8 mouse cellular contexts compared by ENCODE assay signal in the genomic region with DNA sequence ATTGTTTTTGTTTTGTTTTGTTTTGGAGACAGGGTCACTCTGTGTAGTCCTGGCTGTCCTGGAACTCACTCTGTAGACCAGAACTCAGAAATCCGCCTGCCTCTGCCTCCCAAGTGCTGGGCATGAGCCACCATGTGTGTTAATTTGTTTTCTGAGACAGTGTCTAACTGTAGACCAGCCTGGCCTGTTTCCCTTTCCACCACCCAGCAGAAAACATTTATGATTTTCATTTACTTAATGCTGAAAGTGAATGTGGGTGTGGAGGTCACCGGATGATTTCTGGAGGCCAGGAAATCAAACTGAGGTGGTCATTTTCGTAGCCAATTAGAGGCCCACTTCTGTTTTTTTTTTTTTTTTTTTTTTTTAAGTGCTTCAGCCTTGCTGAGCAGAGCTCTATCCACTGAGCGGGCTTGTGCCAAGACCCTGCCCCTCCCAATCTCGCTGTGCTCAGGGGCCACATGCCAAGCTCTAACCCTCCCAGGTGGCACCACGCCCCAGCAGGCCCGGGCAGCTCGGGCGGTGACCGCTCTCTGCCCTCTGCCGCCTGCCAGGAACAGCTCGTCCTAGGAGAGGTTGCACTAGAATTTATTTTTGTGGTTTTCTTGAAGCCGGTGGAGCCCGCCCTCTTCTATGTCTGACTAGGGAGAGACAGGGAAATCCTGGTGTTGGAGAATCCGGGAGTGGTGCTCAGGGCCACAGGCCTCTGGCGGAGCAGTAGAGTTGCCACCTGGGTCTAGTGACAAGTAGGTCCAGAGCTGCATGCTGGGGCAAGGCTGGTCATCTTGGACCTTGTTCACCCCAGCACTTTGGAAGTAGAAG. TPM values are rescaled to one million over a fixed set of nuclear protein-coding genes. Genes with fewer than 3 reads are reported as not detected.
DNase-seq lines count a peak whose midpoint lies in the region; ATAC-seq and TF ChIP-seq lines count a peak whose summit lies in the region.

No protein-coding gene starts in this region.

- no peaks in the 10 kb centered on the region; the same call in 1 of the 2 replicates for H3K4me1 ChIP-seq in hindbrain, embryonic 14.5 days (replicated peaks; ENCODE audit: control insufficient read depth, insufficient read depth, low read length)
- H3K4me1 ChIP-seq in liver, adult 2 months (ENCODE audit: control insufficient read depth, insufficient read depth, low read length), result peaks cover 39% of the 10 kb centered on the region

- H3ac ChIP-seq in myocyte (ENCODE audit: control insufficient read depth, insufficient read length), result no peak overlapping the region

- TF ChIP-seq CTCF in gastrocnemius, adult 2 months (IDR thresholded peaks at IDR 0.05), result no peak
- no peak for TF ChIP-seq CTCF in liver, adult 2 months (IDR thresholded peaks at IDR 0.05; ENCODE audit: low read depth, low read length)

- intact Hi-C loops in left cerebral cortex, postnatal 36 days (cut with DNase I), result no loop called here
- intact Hi-C loops in gastrocnemius, adult 2 months (cut with DNase I), result no loop called here

- 0 out of 2 replicates have a peak, but pooled peaks have one; percentile 12 for TF ChIP-seq POLR2A in liver, adult 2 months (IDR thresholded peaks at IDR 0.05; ENCODE audit: extremely low read depth, insufficient read depth, low read length)
- TF ChIP-seq POLR2A in myocyte (IDR thresholded peaks at IDR 0.05; ENCODE audit: insufficient read length, low read depth), result peak; percentile 58

- no peaks in the 10 kb centered on the region for H3K9me3 ChIP-seq in hindbrain, embryonic 14.5 days (ENCODE audit: control insufficient read depth, low read length)

- H3K79me2 ChIP-seq in liver, adult 2 months (ENCODE audit: control insufficient read depth, insufficient read depth, low read length), result no peaks in the 10 kb centered on the region; the same call in 1 of the 2 replicates
- no peaks in the 10 kb centered on the region for H3K79me2 ChIP-seq in myocyte (ENCODE audit: control insufficient read depth, insufficient read depth)

- H3K27me3 ChIP-seq in hindbrain, embryonic 14.5 days (ENCODE audit: control insufficient read depth, insufficient read depth, low read length), result no peaks in the 10 kb centered on the region
- H3K27me3 ChIP-seq in liver, adult 2 months (ENCODE audit: control insufficient read depth, insufficient read depth, low read length), result no peaks in the 10 kb centered on the region
- H3K27me3 ChIP-seq in myocyte (ENCODE audit: control insufficient read depth, insufficient read depth, insufficient read length), result no peaks in the 10 kb centered on the region

- H3K9ac ChIP-seq in hindbrain, embryonic 14.5 days, result peak overlapping the region; percentile 11; the same call in 1 of the 2 replicates
- H3K9ac ChIP-seq in liver, adult 2 months (ENCODE audit: low read depth, low read length), result peak overlapping the region; percentile 64

- 0 out of 2 replicates have a peak overlapping the region, but pooled peaks have one; percentile 2 for H3K4me2 ChIP-seq in hindbrain, embryonic 14.5 days (replicated peaks)
- H3K4me2 ChIP-seq in myocyte (ENCODE audit: low read depth), result peak overlapping the region; percentile 68

- ATAC-seq in hindbrain, embryonic 14.5 days (ENCODE audit: low FRiP score), result no peak

- H3K27ac ChIP-seq in gastrocnemius, adult 2 months, result peak overlapping the region; percentile 99
- no peak overlapping the region; the same call in 1 of the 2 replicates for H3K27ac ChIP-seq in hindbrain, embryonic 14.5 days
- peak overlapping the region; percentile 92 for H3K27ac ChIP-seq in liver, adult 2 months (replicated peaks; ENCODE audit: insufficient read depth, low read depth, low read length)

- WGBS in hindbrain, embryonic 14.5 days, result 46% methylated on average over 16 of the region's 16 CpGs
- 2% methylated on average over 16 of the region's 16 CpGs for WGBS in liver, adult 2 months

- DNase-seq in left cerebral cortex, postnatal 36 days (ENCODE audit: low spot score in 2 of 2), result peak; percentile 46 to 54
- no peak for DNase-seq in left cerebral cortex, adult 8-10 months (ENCODE audit: low spot score in 2 of 2)
- peak; percentile 86 for DNase-seq in cerebellum, adult 11-12 months
- peak; percentile 98 for DNase-seq in gastrocnemius, adult 2 months
- no peak for DNase-seq in hindbrain, embryonic 14.5 days (ENCODE audit: low spot score)
- peak; percentile 90 for DNase-seq in liver, adult 2 months (ENCODE audit: extremely low read depth, low read depth, low spot score)
- peak; percentile 80 for DNase-seq in urinary bladder, postnatal 25 days (ENCODE audit: low spot score)

- H3K36me3 ChIP-seq in hindbrain, embryonic 14.5 days (replicated peaks; ENCODE audit: control insufficient read depth, insufficient read depth), result peaks cover 42% of the 10 kb centered on the region
- H3K36me3 ChIP-seq in liver, adult 2 months (ENCODE audit: control insufficient read depth, insufficient read depth, low read length), result peaks cover 25% of the 10 kb centered on the region
- no peaks in the 10 kb centered on the region for H3K36me3 ChIP-seq in myocyte (ENCODE audit: control insufficient read depth, insufficient read depth)

- peak overlapping the region; percentile 98 for H3K4me3 ChIP-seq in gastrocnemius, adult 2 months
- no peak overlapping the region for H3K4me3 ChIP-seq in hindbrain, embryonic 14.5 days (replicated peaks; ENCODE audit: low read length)
- H3K4me3 ChIP-seq in liver, adult 2 months (ENCODE audit: insufficient read depth, low read depth, low read length), result no peak overlapping the region
- H3K4me3 ChIP-seq in myocyte, result no peak overlapping the region

TF ChIP-seq in myocyte, 11 proteins besides CTCF, POLR2A, EP300 and RAD21:
- TF ChIP-seq SRF (IDR thresholded peaks at IDR 0.05; ENCODE audit: control insufficient read depth, insufficient read length, low read depth) (no peak), USF1 (IDR thresholded peaks at IDR 0.05; ENCODE audit: low read depth) (no peak), MYOG (IDR thresholded peaks at IDR 0.05; ENCODE audit: control insufficient read depth in 1 of 3, insufficient read depth in 1 of 3, insufficient read length in 2 of 3, low read depth in 2 of 3) (peak in 2 of 3 experiments; percentile 40 to 87), CEBPB (IDR thresholded peaks at IDR 0.05; ENCODE audit: insufficient read depth, poor library complexity, severe bottlenecking) (no peak), TCF3 (IDR thresholded peaks at IDR 0.05; ENCODE audit: insufficient read length, low read depth) (no peak), POLR2AphosphoS2 (IDR thresholded peaks at IDR 0.05; ENCODE audit: insufficient read length, low read depth) (peak; percentile 90), REST (IDR thresholded peaks at IDR 0.05; ENCODE audit: insufficient read depth, insufficient read length) (no peak), MAX (IDR thresholded peaks at IDR 0.05; ENCODE audit: low read depth) (no peak), MYOD1 (IDR thresholded peaks at IDR 0.05; ENCODE audit: control insufficient read depth in 1 of 3, insufficient read length in 2 of 3, low read depth in 2 of 3) (peak in 1 of 3 experiments; percentile 72), TCF12 (IDR thresholded peaks at IDR 0.05; ENCODE audit: insufficient read depth, poor library complexity, severe bottlenecking) (peak; percentile 1), E2F4 (IDR thresholded peaks at IDR 0.05; ENCODE audit: insufficient read depth) (no peak)

RNA-seq across cellular contexts. Expression of gene Btbd2, which starts 7.5 kb away (rescaled TPM):
- 100 to 1,000 TPM in 1 of 2 experiments, 10 to 100 TPM in 1; 93.4 to 100 TPM for total RNA-seq in left cerebral cortex, postnatal 36 days (2021)
- 10 to 100 TPM; 88.6 to 97.6 (median 94.5) TPM for total RNA-seq in left cerebral cortex, adult 8-10 months (2022)
- total RNA-seq in gastrocnemius, adult 2 months (2021), result 10 to 100 TPM; 34.7 to 40.0 TPM
- polyA plus RNA-seq in hindbrain, embryonic 14.5 days (2014; fragmentation: Nextera tagmentation; extraction: Ambion mirVana), result 83.2 and 83.7 TPM in 2 replicates
- total RNA-seq in liver, adult 2 months (2014; rRNA removed), result 16.2 and 19.7 TPM in 2 replicates
- polyA plus RNA-seq in liver, adult 2 months (2012; rRNA removed), result 36.1 and 36.8 TPM in 2 replicates
- polyA plus RNA-seq in myocyte (2012; fragmentation: generic; extraction: Trizol), result 55.9 TPM

RNA-seq across cellular contexts. Expression of gene Mknk2, which starts 13.5 kb away (rescaled TPM):
- 10 to 100 TPM; 39.9 to 42.0 TPM for total RNA-seq in left cerebral cortex, postnatal 36 days (2021)
- 10 to 100 TPM; 36.0 to 47.0 (median 40.9) TPM for total RNA-seq in left cerebral cortex, adult 8-10 months (2022)
- total RNA-seq in gastrocnemius, adult 2 months (2021), result 100 to 1,000 TPM; 253 TPM
- polyA plus RNA-seq in hindbrain, embryonic 14.5 days (2014; fragmentation: Nextera tagmentation; extraction: Ambion mirVana), result 53.8 and 60.2 TPM in 2 replicates
- 88.6 and 119 TPM in 2 replicates for total RNA-seq in liver, adult 2 months (2014; rRNA removed)
- 87.0 and 116 TPM in 2 replicates for polyA plus RNA-seq in liver, adult 2 months (2012; rRNA removed)
- 119 TPM for polyA plus RNA-seq in myocyte (2012; fragmentation: generic; extraction: Trizol)

RNA-seq across cellular contexts. Expression of gene Mob3a, which starts 37.4 kb away (rescaled TPM):
- total RNA-seq in left cerebral cortex, postnatal 36 days (2021), result 10 to 100 TPM; 14.0 TPM
- 10 to 100 TPM; 12.0 to 17.6 (median 14.8) TPM for total RNA-seq in left cerebral cortex, adult 8-10 months (2022)
- total RNA-seq in gastrocnemius, adult 2 months (2021), result 1 to 10 TPM; 4.9 to 5.5 TPM
- polyA plus RNA-seq in hindbrain, embryonic 14.5 days (2014; fragmentation: Nextera tagmentation; extraction: Ambion mirVana), result 45.3 and 47.1 TPM in 2 replicates
- total RNA-seq in liver, adult 2 months (2014; rRNA removed), result 3.5 and 5.2 TPM in 2 replicates
- polyA plus RNA-seq in liver, adult 2 months (2012; rRNA removed), result 6.1 TPM in 2 replicates
- polyA plus RNA-seq in myocyte (2012; fragmentation: generic; extraction: Trizol), result 25.1 TPM

RNA-seq across cellular contexts. Expression of gene Izumo4, which starts 37.6 kb away (rescaled TPM):
- total RNA-seq in left cerebral cortex, postnatal 36 days (2021), result 10 to 100 TPM; 36.7 to 47.3 TPM
- 10 to 100 TPM; 44.2 to 67.8 (median 57.0) TPM for total RNA-seq in left cerebral cortex, adult 8-10 months (2022)
- total RNA-seq in gastrocnemius, adult 2 months (2021), result 1 to 10 TPM; 2.6 to 3.0 TPM
- polyA plus RNA-seq in hindbrain, embryonic 14.5 days (2014; fragmentation: Nextera tagmentation; extraction: Ambion mirVana), result 20.0 and 20.4 TPM in 2 replicates
- 17.2 and 18.3 TPM in 2 replicates for total RNA-seq in liver, adult 2 months (2014; rRNA removed)
- 42.5 and 49.7 TPM in 2 replicates for polyA plus RNA-seq in liver, adult 2 months (2012; rRNA removed)
- 1.9 TPM for polyA plus RNA-seq in myocyte (2012; fragmentation: generic; extraction: Trizol)

RNA-seq across cellular contexts. Expression of gene Csnk1g2, which starts 41.8 kb away (rescaled TPM):
- 100 to 1,000 TPM; 208 to 256 TPM for total RNA-seq in left cerebral cortex, postnatal 36 days (2021)
- 100 to 1,000 TPM; 214 to 250 (median 240) TPM for total RNA-seq in left cerebral cortex, adult 8-10 months (2022)
- total RNA-seq in gastrocnemius, adult 2 months (2021), result 100 to 1,000 TPM; 101 to 105 TPM
- polyA plus RNA-seq in hindbrain, embryonic 14.5 days (2014; fragmentation: Nextera tagmentation; extraction: Ambion mirVana), result 65.4 and 76.4 TPM in 2 replicates
- 54.4 and 56.1 TPM in 2 replicates for total RNA-seq in liver, adult 2 months (2014; rRNA removed)
- polyA plus RNA-seq in liver, adult 2 months (2012; rRNA removed), result 110 and 123 TPM in 2 replicates
- polyA plus RNA-seq in myocyte (2012; fragmentation: generic; extraction: Trizol), result 178 TPM

Comparison
In these comparisons a context has a peak if more than half of its experiments do, and no peak if none do; other contexts are left out.
1. DNase-seq: peak in left cerebral cortex, postnatal 36 days (2 of 2), cerebellum, adult 11-12 months (single experiment), gastrocnemius, adult 2 months (single experiment), liver, adult 2 months (single experiment) and urinary bladder, postnatal 25 days (single experiment); none in left cerebral cortex, adult 8-10 months (0 of 2) and hindbrain, embryonic 14.5 days (single experiment).